Mouse (Mus musculus) E14TG2a.4 (cell line): ENCODE results near the gene Cadm1.
A peak's percentile ranks its signal among the peaks of the same experiment; 100 is the strongest.

Experiments used
- H3K27me3 ChIP-seq: 2 replicates; pipeline ENCODE4 v1.6.1; 2014; ENCODE audit warnings: low read length, control low read depth; ENCODE audit not compliant: insufficient read depth
- H3K36me3 ChIP-seq: 2 replicates; pipeline ENCODE4 v1.6.1; 2014; ENCODE audit warnings: low read length, control low read depth; ENCODE audit not compliant: insufficient read depth
- H3K4me1 ChIP-seq: replicated peaks from 2 replicates; pipeline ENCODE4 v1.6.1; 2014; ENCODE audit warnings: low read depth, low read length, control low read depth
- H3K4me3 ChIP-seq: replicated peaks from 2 replicates; pipeline ENCODE4 v1.5.1; 2014; ENCODE audit warnings: mild to moderate bottlenecking, low read length
- H3K9me3 ChIP-seq: 2 replicates; pipeline ENCODE4 v1.6.1; 2014; ENCODE audit warnings: low read length, control low read depth
- CTCF ChIP-seq: conservative IDR thresholded peaks from 2 replicates; pipeline ENCODE4 v1.5.1; 2014; ENCODE audit warnings: low read length
- NANOG ChIP-seq: IDR thresholded peaks from 2 replicates; pipeline ENCODE4 v1.6.1; 2014; ENCODE audit warnings: borderline replicate concordance, low read length, mixed read lengths
- POU5F1 ChIP-seq: IDR thresholded peaks from 2 replicates; pipeline ENCODE4 v1.6.1; 2014; ENCODE audit warnings: low read length, borderline replicate concordance

Gene Cadm1

DNA sequence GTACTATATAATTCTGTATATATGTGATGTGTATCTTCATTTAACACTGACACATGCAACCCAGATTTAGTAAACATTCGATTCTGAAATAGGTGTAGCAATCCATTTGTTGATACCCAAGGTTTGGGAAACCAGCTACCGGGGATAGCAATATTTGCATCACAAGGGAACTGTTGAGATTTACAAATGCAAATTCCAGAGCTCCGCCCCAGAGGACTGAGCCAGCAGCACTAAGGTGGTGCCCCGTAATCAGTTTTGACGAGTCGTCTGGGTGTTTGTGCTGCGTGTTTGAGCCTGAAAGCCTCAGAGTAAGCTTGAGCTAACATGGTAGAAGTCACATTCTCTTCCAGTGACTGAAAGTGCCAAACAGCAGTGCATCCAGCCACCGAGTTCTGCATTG is 15.7 kb upstream of the Cadm1 start:
- peaks cover 6% of the 10 kb centered on the region; the same call in 1 of the 2 replicates for H3K9me3 ChIP-seq
- TF ChIP-seq NANOG, result peak; percentile 19; the same call in 1 of the 2 replicates
- no peak for TF ChIP-seq CTCF
- TF ChIP-seq POU5F1, result peak; percentile 83; the same call in 1 of the 2 replicates

DNA sequence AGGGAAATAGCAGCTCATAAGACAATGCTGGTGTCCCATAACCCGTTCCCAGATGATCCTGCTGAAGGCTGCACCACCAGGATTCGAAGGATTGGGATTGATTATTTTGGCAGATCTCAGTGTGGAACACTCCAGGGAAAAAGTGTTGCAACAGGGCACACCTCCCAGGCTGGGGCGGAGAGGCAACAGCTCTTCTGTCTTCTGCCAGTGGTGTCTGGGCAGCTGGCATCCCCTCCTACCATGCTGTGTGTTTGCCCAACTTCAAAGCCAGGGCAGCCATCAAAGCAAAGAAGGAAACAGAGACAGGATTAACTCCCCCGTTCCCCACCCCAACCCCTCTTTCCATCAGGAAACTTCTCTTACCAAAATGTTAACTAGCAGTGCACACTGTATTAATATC is 13.7 kb upstream of the Cadm1 start:
- Histone ChIP-seq H3K27me3 (0 out of 2 replicates have a peak, but pooled peaks cover 2% of the 10 kb centered on the region), H3K4me1 (peaks cover 43% of the 10 kb centered on the region), H3K9me3 (peaks cover 6% of the 10 kb centered on the region; the same call in 1 of the 2 replicates), H3K4me3 (no peak overlapping the region), H3K36me3 (no peaks in the 10 kb centered on the region)
- TF ChIP-seq POU5F1, result no peak
- no peak for TF ChIP-seq NANOG
- TF ChIP-seq CTCF, result no peak

More for the DNA sequence above, 15.7 kb upstream of the Cadm1 start:
- Histone ChIP-seq H3K27me3 (no peaks in the 10 kb centered on the region), H3K4me3 (no peak overlapping the region), H3K36me3 (no peaks in the 10 kb centered on the region), H3K4me1 (peaks cover 40% of the 10 kb centered on the region)

DNA sequence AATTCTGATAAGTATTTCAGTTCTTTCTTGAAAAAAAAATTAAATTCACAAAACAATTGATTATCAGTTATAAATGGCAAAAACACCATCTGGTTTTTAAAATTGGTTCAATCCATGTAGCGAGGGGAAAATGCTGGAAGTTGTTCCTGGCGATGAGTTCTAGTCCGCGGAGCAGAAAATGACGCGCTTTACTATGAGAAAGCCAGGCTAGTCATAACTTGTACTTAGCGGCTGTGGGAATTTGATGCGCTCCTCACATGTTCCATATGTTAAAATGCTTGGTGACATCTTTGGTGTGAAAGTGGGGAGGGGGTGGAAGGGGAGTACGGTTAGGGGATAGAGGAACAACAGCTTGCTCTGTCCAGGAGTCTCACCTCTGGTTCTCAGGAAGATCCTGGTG is 2.7 kb upstream of the Cadm1 start:
- TF ChIP-seq NANOG, result no peak
- TF ChIP-seq POU5F1, result no peak
- no peak for TF ChIP-seq CTCF
- H3K4me1 ChIP-seq, result peaks cover 15% of the 10 kb centered on the region
- H3K9me3 ChIP-seq, result no peaks in the 10 kb centered on the region

GRCm38 (mm10) chr9:47527741-47528140 is 2.2 kb upstream of the Cadm1 start:
- TF ChIP-seq CTCF, result no peak
- TF ChIP-seq NANOG, result no peak
- no peak for TF ChIP-seq POU5F1

More for the DNA sequence above, 2.7 kb upstream of the Cadm1 start:
- Histone ChIP-seq H3K27me3 (peaks cover 18% of the 10 kb centered on the region), H3K36me3 (no peaks in the 10 kb centered on the region), H3K4me3 (no peak overlapping the region)

GRCm38 (mm10) chr9:47529182-47529581 is 791 bp upstream of the Cadm1 start:
- H3K36me3 ChIP-seq, result no peaks in the 10 kb centered on the region
- H3K4me3 ChIP-seq, result peak overlapping the region; percentile 83
- peaks cover 29% of the 10 kb centered on the region for H3K27me3 ChIP-seq
- no peaks in the 10 kb centered on the region for H3K9me3 ChIP-seq
- TF ChIP-seq CTCF, result no peak
- no peak for TF ChIP-seq NANOG
- TF ChIP-seq POU5F1, result no peak
- H3K4me1 ChIP-seq, result peaks cover 32% of the 10 kb centered on the region

More at GRCm38 (mm10) chr9:47527741-47528140, 2.2 kb upstream of the Cadm1 start:
- Histone ChIP-seq H3K4me1 (peaks cover 19% of the 10 kb centered on the region), H3K4me3 (no peak overlapping the region), H3K9me3 (no peaks in the 10 kb centered on the region), H3K36me3 (no peaks in the 10 kb centered on the region), H3K27me3 (peaks cover 21% of the 10 kb centered on the region)

- Histone ChIP-seq H3K4me1 (peaks cover 33% of the 10 kb centered on the region), H3K4me3 (peak overlapping the region; percentile 92), H3K9me3 (no peaks in the 10 kb centered on the region), H3K36me3 (peaks cover 5% of the 10 kb centered on the region), H3K27me3 (peaks cover 31% of the 10 kb centered on the region)
- no peak for TF ChIP-seq NANOG
- no peak for TF ChIP-seq POU5F1
- no peak for TF ChIP-seq CTCF
These were observed 560 bp downstream of the Cadm1 start for GRCm38 (mm10) chr9:47530544-47530921.

GRCm38 (mm10) chr9:47530922-47531850 is 1.2 kb downstream of the Cadm1 start:
- H3K4me1 ChIP-seq, result peaks cover 38% of the 10 kb centered on the region
- TF ChIP-seq NANOG, result no peak
- no peak for TF ChIP-seq CTCF
- TF ChIP-seq POU5F1, result no peak
- H3K9me3 ChIP-seq, result no peaks in the 10 kb centered on the region
- peaks cover 5% of the 10 kb centered on the region for H3K36me3 ChIP-seq
- H3K4me3 ChIP-seq, result peak overlapping the region; percentile 92
- peaks cover 31% of the 10 kb centered on the region for H3K27me3 ChIP-seq

DNA sequence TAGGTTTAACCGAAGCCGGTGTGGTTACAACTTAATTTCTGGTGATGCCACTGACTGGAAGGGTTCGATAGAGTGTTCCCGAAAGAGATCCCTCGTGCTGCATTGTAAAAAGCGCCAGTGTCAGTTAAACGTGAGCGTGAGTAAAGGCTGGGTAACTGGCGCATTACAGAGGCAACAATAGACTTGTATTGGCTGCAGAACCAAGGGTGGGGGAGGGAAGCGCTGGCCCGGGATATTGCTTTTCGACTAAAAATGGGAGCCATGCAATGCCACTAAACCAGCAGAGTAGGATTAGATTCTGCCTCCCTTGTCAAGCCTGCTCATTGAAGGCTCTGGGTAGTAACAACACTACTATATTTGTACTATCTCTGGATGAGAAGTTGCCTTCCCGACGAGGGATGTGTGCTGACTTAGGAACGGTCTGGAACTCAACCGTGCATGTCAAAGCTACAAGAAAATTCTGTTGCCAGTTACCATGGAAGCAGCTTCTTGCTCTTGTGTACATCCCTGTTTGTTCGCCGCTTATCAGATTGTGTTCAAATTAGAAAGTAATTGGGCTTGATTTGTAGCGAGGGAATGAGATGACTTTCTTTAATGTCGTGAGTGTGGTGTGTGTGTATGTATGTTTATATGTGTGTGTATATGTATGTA is 2.4 kb downstream of the Cadm1 start:
- H3K27me3 ChIP-seq, result peaks cover 30% of the 10 kb centered on the region
- no peak for TF ChIP-seq NANOG
- no peak for TF ChIP-seq POU5F1
- TF ChIP-seq CTCF, result no peak
- H3K36me3 ChIP-seq, result peaks cover 8% of the 10 kb centered on the region
- H3K4me3 ChIP-seq, result peak overlapping the region; percentile 92
- no peaks in the 10 kb centered on the region for H3K9me3 ChIP-seq
- peaks cover 40% of the 10 kb centered on the region for H3K4me1 ChIP-seq
